Mouse (Mus musculus) gastrocnemius, adult 8-10 months (tissue): ENCODE data around the gene Chaf1b. TPM values are rescaled to one million over a fixed set of nuclear protein-coding genes. Genes with fewer than 3 reads are reported as not detected.

ENCODE experiments used
- DNase-seq, 2 experiments: peaks; one replicate each; pipeline ENCODE4 v3.0.0; 2022; ENCODE audit warnings: low spot score in 2 of 2
- total RNA-seq, 4 experiments: library from RNA; stranded (reverse); gene quantifications; 2 replicates each; pipeline ENCODE4 v1.2.4; 2022

Gene Chaf1b
- total RNA-seq, 4 experiments from 2014 or later: 0.12 to 0.38 (median 0.29) TPM; not detected in 1

DNA sequence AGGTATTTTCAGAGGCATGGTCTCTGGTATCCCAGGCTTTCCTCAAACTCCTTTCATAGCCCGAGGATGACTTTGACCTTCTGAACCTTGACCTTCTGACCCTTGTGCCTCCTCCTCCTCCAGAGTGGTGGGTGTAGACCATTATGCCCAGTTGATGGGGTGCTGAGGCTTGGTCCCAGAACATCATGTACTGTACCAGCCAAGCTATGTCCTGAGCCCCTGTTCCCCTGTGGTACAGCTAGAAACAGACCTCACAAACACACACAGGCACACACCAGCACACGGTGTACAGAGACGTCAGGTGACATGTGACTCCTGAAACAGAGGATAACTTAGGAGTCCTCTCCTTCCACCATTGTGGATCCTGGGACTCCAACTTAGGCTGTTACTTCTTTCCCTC is 29.1 kb downstream of the Chaf1b start:
- DNase-seq: no peak

- DNase-seq: no peak
These were observed 30.3 kb downstream of the Chaf1b start for GRCm38 (mm10) chr16:93913881-93914576.

- DNase-seq: no peak
These were observed 31.7 kb downstream of the Chaf1b start for GRCm38 (mm10) chr16:93915338-93915849.

DNA sequence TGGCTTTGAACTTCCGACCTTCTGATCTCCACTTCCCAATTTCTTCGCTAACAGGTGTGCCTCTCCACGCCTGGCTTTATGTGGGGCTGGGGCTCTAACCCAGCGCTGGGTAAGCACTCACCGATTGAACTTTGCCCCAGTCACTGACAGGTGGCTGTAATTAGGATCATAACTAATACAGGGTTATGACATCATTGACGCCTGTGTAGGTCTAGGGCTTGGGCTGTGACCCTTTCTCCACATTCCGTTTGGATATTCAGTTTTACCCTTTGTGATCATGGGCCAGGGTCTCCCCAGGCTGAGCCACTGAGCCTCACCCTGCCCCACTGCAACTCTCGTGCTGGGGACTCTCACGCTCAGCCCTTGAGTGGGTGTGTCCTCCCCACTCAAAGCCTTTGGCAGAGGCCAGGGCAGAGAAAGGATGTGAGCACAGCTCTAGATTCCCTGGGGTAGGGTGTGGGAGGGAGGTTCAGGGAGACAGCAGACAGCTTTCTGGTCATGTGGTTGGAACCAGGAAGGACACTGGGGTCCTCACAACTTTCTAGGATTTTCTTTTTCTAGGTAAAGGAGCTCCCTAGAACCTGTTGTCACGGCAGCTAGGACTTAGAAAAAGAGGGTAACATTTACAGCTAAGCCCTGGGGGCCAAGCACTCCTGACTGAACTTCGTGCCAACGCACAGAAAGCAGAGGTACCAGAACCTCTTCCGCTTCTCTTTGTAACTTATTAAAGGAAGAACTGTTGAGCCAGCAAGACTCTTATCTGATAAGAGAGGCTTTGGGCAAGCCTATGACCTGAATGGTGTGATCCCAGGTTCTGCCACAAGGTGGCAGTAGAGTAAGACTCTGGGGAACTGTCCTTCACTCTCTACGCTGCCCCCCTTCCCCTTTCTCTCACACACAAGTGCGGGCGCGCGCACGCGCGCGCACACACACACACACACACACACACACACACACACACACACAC is 34.3 kb downstream of the Chaf1b start:
- peak; percentile 69 to 70 for DNase-seq

DNA sequence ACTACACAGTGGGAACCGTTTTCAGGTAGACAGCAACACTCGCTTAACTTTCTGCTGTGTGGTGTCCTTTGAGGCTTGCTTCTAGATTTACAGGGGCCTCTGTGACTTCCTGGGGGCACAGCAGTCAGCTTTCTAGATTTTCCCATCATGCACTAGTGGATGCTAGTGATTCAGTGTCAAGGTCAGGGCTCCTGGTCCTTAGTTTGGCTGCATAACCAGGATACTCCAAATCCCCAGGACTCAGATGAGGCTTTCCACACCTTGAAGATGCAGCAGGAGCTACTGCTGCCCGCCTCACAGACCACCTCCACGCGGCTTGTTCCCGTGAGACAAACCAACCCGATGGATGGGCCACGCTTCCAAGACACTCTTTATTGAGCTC is 35.0 kb downstream of the Chaf1b start:
- DNase-seq: no peak

GRCm38 (mm10) chr16:93919189-93919588 is 35.5 kb downstream of the Chaf1b start:
- no peak for DNase-seq

GRCm38 (mm10) chr16:93920673-93921072 is 37.0 kb downstream of the Chaf1b start:
- DNase-seq: no peak

- DNase-seq: no peak
These were observed 39.2 kb downstream of the Chaf1b start for GRCm38 (mm10) chr16:93922835-93923389.

GRCm38 (mm10) chr16:93923788-93924187 is 40.1 kb downstream of the Chaf1b start:
- no peak for DNase-seq

DNA sequence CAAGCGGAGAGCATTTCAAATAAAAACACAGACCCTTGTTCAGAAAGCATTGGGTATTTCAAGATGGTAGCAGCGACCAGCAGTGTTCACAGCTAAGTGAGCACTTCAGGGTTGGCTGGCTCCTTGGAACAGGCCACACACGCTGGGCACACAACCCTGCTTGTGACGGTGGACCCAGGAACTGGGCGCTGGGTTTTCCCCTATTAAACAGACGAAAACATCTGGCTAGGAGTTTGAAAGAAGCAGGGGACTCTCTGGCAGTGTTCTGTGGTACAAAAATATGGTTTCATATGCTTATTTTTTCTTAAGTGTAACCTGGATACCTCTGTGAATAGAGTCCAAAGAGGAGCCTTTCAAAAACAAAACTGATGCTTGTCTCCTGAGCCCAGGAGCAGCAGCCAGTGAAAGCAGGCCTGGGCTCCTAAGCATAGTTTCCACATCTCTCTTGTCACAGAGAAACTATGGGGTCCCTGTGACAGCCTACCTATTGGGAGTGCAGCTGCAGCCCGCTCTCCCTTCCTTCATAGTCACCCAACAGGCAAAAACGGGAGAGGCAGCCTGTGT is 42.1 kb downstream of the Chaf1b start:
- DNase-seq: no peak

DNA sequence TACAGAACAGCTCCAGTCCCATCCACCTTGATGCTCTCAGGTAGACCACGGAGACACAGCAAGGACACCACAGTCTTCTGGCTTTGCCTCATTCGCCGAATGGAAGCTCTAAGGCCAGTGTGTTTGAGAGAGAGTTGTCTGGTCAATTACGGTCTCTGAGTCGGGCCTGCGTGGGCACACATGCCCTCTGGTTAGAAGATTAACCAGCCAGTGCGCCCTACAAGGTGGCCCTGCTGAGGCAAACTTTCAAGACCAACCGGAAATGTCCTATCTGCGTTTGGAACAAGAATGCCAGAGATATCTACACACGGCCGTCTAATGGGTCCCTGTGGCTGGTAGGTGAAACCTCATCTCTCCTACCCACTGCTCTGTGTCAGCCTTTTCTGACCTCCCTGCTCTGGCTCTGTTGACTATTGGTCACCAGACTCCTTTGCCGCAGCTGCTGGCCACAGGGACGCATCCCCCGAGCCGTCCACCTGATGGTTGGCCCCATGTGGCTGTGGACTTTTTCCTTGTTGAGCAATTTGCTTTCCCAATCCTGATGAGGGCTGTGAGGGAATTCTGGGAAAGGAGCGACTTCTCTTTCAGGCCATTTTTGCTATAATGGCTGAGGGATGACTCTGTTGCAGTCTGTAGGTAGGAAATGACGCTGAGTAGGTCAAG is 45.8 kb downstream of the Chaf1b start:
- DNase-seq: no peak

- no peak for DNase-seq
These were observed 48.8 kb downstream of the Chaf1b start for GRCm38 (mm10) chr16:93932185-93933168.

DNA sequence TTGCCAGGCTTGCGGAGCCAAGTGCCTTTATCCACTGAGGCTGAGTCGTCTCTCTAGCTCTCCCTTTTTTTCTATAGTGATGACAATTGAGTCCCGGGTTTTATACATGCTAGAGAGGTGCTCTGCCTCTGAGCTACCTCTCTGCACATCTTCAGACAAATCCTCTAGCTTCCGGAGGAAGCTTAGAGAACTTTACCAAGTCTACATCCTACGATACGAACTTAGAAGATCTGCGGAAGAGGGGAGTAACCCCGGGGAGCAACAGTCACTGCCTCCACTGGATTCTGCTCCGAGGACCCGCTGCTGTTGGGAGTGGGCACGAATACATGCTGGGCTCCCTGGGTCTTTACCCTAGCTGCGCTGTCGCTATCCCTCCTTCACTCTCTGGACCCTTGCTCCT is 50.9 kb downstream of the Chaf1b start:
- DNase-seq: no peak

GRCm38 (mm10) chr16:93935009-93935408 is 51.3 kb downstream of the Chaf1b start:
- no peak for DNase-seq

DNA sequence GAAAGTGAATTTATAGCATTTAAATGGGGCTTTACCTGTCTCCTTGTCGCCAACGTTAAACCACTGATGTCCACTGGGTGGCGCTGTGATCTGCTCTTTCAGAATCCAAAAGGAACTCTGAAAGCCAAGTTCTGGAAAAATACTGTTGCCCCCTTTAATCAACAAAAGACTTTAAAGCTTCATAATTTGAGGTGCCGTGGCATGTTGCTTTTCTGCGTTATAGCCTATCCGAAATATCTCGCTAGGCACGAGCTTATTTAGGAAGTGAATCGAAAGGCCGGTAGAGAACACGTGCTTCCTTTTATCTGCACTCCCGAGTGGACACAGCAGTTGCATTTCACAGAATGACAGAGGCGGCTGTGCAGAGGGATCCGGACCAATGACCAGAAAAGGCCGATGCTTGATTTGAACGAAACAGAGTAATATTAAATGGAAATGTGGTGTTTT is 54.7 kb downstream of the Chaf1b start:
- peak; percentile 32 to 33 for DNase-seq

DNA sequence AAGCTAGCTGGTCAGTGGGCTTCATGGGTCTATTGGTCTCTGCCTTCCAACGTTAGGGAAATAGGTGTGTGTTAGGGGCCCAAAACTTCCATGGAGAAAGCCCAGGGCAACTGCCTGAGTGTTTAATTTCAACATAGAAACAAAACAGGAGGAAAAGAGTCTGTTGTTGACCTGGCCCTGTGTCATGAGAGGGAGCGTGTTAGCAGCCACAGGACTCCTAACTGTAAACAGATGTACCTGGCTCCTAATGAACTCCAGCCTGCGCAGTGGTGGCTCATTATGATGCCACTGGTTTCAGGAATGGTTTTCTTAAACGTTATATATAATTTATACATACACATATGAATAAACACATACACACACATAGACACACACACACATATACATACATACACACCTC is 56.3 kb downstream of the Chaf1b start:
- no peak for DNase-seq

DNA sequence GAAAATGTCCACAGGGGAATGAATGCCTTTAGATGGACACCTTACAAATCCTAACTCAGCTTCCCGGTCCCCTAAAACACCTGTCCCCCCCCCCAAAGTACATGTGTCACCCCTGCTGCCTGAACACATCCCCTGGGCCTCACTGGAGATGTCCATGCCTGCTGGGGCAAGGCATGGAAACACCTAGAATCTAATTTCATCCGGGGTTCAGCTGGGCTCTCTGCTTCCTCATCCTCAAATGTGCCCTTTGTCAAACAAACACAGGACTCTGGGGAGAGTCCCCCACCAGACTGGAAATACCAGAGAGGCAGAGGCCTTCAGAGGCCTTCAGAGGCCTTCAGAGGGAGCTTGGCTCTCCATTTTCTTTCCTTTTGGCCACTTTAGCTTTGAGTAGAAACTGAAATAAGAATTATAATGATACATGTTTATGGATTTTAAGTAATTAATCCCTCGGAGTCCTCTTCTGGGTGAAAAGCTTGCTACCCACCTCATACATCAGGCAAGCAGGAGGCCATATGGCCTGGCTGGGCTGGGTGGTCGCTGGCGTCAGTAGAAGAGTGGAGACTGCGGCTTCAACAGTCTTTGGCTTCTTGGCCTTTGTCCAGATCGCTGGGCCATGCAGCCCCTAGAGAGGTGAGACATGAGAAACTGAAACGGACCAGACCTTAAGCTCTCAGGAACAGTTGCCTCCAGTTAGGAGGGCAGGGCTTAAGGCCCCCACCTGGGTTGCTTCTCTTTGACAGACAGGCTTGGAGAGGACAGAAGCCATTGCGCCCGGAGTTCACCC is 58.3 kb downstream of the Chaf1b start:
- no peak for DNase-seq

DNA sequence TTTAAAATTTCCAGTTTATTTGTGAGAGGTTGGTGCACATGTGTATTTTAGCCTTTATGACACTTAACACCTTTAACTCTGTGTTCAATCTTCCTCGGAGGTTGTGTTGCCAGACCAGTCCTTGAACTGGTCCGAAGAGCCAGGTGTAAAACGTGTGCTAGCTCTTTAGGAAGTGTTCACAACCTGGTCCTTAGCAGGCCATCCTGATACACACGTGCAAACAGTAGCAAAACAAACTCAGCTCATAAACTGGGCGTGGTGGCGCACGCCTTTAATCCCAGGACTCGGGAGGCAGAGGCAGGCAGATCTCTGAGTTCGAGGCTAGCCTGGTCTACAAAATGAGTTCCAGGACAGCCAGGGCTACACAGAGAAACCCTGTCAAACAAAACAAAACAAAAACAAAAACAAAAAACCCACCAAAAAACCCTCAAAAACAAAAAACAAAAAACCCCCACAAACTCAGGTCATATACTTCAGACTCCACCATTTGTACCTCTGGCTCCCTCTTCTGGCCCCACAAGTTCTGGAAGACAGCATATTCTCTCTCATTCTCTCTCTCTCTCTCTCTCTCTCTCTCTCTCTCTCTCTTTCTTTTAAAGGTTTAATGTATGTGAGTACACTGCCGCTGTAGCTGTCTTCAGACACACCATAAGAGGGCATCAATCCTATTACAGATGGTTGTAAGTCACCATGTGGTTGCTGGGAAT is 59.2 kb downstream of the Chaf1b start:
- no peak for DNase-seq
